Mouse (Mus musculus) monocyte, adult 5-6 weeks (primary cell): Measurements from ENCODE around the gene Zfp386. TPM values are rescaled to one million over a fixed set of nuclear protein-coding genes. Genes with fewer than 3 reads are reported as not detected.
A peak's percentile ranks its signal among the peaks of the same experiment; 100 is the strongest.

ENCODE experiments used
- ATAC-seq: fragments of 153-309, 156-312 bp; replicated peaks from 2 replicates; pipeline ENCODE4 v1.8.0; 2017; ENCODE audit warnings: mild to moderate bottlenecking; ENCODE audit not compliant: low TSS enrichment, insufficient number of reproducible peaks, severe bottlenecking, poor library complexity, low FRiP score
- total RNA-seq: library from RNA; stranded (forward); fragments of 200-1000, 200-491, 200-594 nt; gene quantifications from 3 replicates; pipeline ENCODE4 v1.2.3, GENCODE M21; 2017

Gene Zfp386
- total RNA-seq, 1 experiment from 2014 or later = 37.0 TPM

DNA sequence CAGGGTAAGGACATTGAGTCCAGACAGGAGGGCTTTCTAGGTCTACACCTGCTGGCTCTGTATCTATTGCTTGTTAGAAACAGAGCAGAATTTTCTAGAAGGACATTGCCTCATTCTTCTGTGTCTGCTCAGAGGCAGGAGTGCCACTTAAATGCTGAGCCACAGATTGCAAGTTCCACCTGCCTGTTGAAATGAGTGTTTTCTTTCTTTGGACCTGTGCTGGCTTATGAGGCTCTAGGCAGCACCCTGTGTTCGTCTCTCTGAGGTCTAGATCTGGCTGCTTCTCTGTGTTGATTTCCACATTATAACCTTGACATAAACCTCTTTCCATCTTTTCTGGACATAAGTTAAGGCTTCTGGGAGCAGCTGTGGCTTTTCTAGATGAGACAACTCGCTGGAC lies 36.8 kb downstream of the Zfp386 start:
- no peak for ATAC-seq

DNA sequence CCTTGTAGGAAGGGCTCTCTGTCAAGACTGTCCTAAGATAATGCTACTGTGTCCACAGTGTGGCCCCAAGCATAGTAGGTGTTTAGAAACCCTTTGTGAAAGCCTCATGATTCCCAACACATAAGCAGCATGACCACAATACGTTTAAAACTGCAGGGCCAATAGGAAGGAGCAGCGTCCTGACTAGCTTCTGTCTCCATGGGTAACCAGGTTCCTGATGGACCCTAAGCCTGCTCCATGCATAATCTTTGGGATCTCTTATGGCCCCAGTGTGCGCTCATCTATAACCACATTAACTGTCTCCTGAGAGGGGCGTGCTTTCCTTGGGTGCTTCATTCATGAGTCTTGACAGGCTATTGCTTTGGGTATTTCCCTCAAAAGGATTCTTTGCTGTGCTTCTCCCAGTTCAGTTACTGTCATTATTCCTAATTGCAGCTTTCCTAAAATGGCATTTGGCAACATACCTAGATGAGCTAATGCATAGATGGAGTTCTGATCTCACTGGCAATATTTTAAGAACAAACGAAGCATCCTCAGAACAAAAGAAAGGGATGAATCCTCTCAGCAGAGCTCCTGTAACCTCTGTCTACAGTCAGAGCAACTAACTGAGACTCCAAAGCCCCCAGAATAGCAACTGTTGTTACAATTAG lies 39.6 kb downstream of the Zfp386 start:
- no peak for ATAC-seq

- no peak for ATAC-seq
Measured at GRCm38 (mm10) chr12:116089836-116090235, 42.3 kb downstream of the Zfp386 start.

GRCm38 (mm10) chr12:116094765-116095555 lies 47.4 kb downstream of the Zfp386 start:
- ATAC-seq = no peak

GRCm38 (mm10) chr12:116096361-116096904 lies 48.9 kb downstream of the Zfp386 start:
- no peak for ATAC-seq

DNA sequence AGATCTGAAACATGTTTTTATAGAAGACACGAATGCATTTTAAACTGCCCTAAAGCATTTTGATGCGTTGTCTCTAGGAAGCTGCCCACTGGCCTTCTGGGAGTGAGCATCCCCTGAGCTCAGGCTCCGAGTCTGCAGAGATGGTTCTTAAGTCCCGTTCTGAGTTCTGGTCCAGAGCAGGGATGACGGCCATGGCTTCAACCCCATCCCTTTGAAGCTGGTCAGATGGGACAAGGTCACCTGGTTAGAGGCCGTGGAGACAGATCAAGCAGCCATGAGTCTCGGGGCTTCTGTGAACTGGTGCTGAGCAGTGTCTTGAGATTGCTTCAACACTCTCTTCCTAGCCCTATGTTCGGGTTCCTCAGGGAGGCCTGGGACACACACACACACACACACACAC lies 49.6 kb downstream of the Zfp386 start:
- 0 out of 2 replicates have a peak, but pooled peaks have one; percentile 22 for ATAC-seq

DNA sequence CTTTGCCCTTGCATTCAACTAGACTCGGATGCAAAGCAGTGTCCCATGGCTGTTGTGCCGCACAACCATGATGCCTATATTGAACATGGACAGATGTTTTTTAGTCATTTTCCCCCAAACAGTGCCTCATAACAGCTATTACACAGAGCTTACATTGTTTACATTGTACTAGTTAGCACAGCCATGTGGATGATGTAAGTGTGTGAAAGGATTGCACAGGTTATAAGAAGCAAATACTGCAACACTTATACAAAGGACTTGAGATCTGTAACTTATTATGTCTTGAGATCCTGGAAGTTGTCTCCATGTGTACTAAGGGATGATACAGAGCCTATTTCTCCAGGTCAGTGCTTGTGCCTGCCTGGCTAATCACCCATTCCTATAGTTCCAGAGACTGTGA lies 54.4 kb downstream of the Zfp386 start:
- ATAC-seq = no peak

GRCm38 (mm10) chr12:116109451-116110353 lies 62.2 kb downstream of the Zfp386 start:
- ATAC-seq = no peak

DNA sequence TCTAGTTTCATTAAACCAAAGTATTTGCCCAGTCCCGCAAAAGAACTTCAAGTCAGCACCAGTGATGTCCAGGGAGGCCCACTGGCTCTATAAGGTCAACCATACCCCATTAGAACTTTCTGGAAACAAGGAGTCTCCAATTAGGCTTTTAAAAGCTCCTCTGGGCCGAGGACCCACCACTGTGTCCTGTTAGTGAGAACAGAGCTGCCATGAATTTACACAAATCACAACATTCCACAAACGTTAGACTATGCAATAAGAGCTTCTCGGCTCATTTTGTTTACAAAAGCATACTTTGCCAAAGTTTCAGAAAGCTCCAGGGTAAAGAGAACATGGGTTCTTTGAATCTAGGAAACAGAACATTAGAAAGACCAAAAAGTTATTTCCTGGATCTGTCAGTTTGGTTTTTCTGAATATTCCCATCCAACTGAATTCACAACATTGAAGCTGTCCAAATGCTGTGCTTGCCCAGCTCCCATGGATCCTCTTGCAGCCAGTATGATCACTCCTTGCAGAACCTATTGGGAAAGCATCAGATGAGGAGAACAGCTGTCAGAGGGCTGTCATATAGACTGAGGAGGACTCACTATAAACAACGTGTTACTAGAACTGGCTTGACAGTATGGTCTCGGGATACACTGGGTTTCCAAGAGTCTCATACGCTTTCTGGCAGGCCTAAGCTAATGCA lies 63.6 kb downstream of the Zfp386 start:
- no peak for ATAC-seq

Other genes starting within 250 kb of the Zfp386 start
- gene Vipr2, start 30.0 kb downstream of the Zfp386 start, total RNA-seq = 0.49 TPM in 1 of 3 replicates, not detected in the others
- gene Wdr60, start 215.3 kb downstream of the Zfp386 start, total RNA-seq = 0.29 TPM in 1 of 3 replicates, not detected in the others
- not detected in 3 replicates for gene Gm11027, start 227.7 kb downstream of the Zfp386 start, total RNA-seq
- 96.6 to 130 TPM (median 98.1 TPM) in 3 replicates for gene Esyt2, start 233.5 kb downstream of the Zfp386 start, total RNA-seq